Mouse (Mus musculus): ENCODE data around the gene S100z. TPM values are rescaled to one million over a fixed set of nuclear protein-coding genes. Genes with fewer than 3 reads are reported as not detected.

S100z gene
- 0.60 TPM in 1 of 2 replicates, not detected in the other for polyA plus RNA-seq (2016; fragmentation: Nextera tagmentation; extraction: Ambion mirVana)

GRCm38 (mm10) chr13:95478671-95479413 is at the start of gene S100z:
TSS of gene S100z (minus strand) at chr13:95478721.
- no peak for DNase-seq (ENCODE audit: low spot score)
- Histone ChIP-seq H3K4me1 (no peaks in the 10 kb centered on the region), H3K9me3 (no peaks in the 10 kb centered on the region), H3K27me3 (replicated peaks; ENCODE audit: low read depth, poor library complexity, severe bottlenecking) (peaks cover 11% of the 10 kb centered on the region; the same call in 1 of the 2 replicates), H3K27ac (replicated peaks) (no peak within 1 kb of the TSS), H3K4me3 (no peak within 1 kb of the TSS), H3K36me3 (replicated peaks) (no peaks in the 10 kb centered on the region)
- WGBS: 89% methylated on average over 21 of the region's 21 CpGs

DNA sequence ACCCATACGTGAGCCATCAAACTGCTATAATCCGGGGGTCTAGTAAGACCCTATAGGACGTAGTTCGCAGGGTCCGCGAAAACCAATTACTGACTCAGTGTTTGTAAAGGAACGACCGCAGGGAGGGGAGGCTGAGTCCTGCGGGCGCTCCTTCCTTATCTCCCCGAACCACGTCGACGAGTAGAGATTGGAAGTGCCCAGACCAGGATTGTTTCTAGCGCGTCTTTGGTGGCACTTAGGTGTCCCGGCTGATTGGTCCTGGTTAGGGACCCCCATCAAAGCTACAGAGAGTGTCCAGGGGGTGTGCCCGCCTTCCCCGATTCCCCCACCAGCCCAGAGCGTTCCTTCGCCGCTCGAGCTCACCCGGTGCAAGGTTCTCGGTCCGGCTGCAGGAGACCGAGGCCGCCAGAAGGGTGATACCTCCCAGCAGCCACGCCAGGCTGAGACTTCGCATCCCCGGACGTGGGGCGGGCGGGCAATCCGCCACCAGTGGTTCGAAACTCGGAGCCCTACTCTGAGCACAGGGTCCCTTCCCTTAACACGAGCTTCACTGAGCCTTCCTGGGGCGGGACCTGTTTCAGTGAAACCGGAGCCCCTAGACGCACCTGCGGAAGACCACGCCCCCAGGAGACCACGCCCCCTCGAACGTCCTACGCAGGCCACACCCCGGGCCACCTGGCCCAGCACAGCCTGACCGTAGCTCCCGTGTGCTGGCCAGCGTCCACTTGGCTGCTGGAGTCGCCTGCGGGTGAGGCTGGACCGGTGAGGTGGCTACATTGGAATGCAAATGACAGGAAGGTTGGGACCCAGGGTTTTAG is 46.4 kb upstream of the S100z start, which contains the start of gene F2rl1:
Gene F2rl1, minus strand, starts transcription at position 554 of the 818 bp plus-strand sequence.
- Histone ChIP-seq H3K27ac (replicated peaks) (peak within 1 kb of the TSS; percentile 44), H3K9me3 (no peaks in the 10 kb centered on the region), H3K4me1 (peaks cover 21% of the 10 kb centered on the region), H3K27me3 (replicated peaks; ENCODE audit: low read depth, poor library complexity, severe bottlenecking) (peaks cover 63% of the 10 kb centered on the region), H3K36me3 (replicated peaks) (no peaks in the 10 kb centered on the region), H3K4me3 (peak within 1 kb of the TSS; percentile 56)
- under 1% methylated on average over 54 of the region's 54 CpGs for WGBS
- peak; percentile 71 for DNase-seq (ENCODE audit: low spot score)

DNA sequence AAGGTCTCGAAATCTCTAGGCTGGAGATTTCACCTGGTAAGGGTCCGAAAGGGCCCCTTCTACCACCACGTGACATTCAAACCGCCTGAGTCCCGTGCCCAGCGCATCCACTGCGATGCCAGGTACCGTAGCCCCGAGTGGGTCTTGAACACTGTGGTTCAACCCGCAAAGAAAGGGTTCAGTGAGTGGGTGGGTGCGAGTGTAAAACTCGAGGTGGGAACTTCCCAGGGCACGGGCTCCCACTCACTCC is 45.8 kb upstream of the S100z start:
- 1% methylated on average over 13 of the region's 13 CpGs for WGBS
- DNase-seq (ENCODE audit: low spot score): no peak
- Histone ChIP-seq H3K4me3 (peak overlapping the region; percentile 56), H3K9me3 (no peaks in the 10 kb centered on the region), H3K36me3 (replicated peaks) (no peaks in the 10 kb centered on the region), H3K27me3 (replicated peaks; ENCODE audit: low read depth, poor library complexity, severe bottlenecking) (peaks cover 63% of the 10 kb centered on the region), H3K27ac (replicated peaks) (peak overlapping the region; percentile 44; the same call in 1 of the 2 replicates), H3K4me1 (peaks cover 21% of the 10 kb centered on the region)

DNA sequence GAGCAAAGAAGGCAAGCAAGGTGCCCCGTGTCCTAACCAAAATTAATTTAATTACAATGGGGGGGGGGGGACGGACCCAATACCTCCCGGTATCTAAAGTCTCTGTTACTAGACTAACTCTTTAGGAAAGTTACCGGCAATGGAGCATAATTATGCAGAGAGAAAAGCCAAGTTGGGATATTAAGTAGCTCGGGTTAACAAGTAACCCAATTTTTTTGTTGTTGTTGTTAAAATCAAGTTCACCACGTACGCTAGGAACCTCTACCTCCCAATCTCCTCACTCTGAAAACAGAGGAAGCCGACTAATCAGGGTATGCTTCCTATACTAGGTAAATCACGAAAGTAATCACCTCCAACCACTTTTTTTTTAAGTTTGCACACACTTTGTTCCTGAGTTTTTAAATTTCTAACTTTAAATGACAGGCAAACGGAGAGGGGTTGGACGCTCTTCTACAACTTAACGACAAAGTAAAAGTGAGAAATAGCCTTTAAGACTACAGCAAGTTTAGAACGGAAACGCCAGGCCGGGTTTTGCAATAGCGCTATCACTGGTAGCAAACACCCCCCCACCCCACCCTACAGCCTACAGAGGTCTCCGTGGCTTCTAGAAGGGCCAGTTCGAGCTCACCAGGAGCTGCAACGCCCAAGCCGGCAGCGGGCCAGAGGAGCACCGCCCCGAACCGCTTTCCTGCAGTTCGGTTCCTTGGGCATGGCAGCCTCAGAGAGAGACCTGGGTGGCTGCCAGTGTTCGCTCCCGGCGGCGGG is 45.3 kb upstream of the S100z start:
- peaks cover 63% of the 10 kb centered on the region for H3K27me3 ChIP-seq (replicated peaks; ENCODE audit: low read depth, poor library complexity, severe bottlenecking)
- under 1% methylated on average over 29 of the region's 29 CpGs for WGBS
- peaks cover 21% of the 10 kb centered on the region for H3K4me1 ChIP-seq
- peak; percentile 54 for DNase-seq (ENCODE audit: low spot score)
- peak overlapping the region; percentile 44; the same call in 1 of the 2 replicates for H3K27ac ChIP-seq (replicated peaks)
- H3K4me3 ChIP-seq: peak overlapping the region; percentile 56
- no peaks in the 10 kb centered on the region for H3K36me3 ChIP-seq (replicated peaks)
- H3K9me3 ChIP-seq: no peaks in the 10 kb centered on the region

GRCm38 (mm10) chr13:95522176-95522575 is 43.7 kb upstream of the S100z start:
- H3K27me3 ChIP-seq (replicated peaks; ENCODE audit: low read depth, poor library complexity, severe bottlenecking): peaks cover 51% of the 10 kb centered on the region

GRCm38 (mm10) chr13:95521029-95521428 is 42.5 kb upstream of the S100z start:
- 89% methylated on average over 6 of the region's 6 CpGs for WGBS
- Histone ChIP-seq H3K4me1 (peaks cover 21% of the 10 kb centered on the region), H3K4me3 (no peak overlapping the region), H3K27ac (replicated peaks) (no peak overlapping the region), H3K27me3 (replicated peaks; ENCODE audit: low read depth, poor library complexity, severe bottlenecking) (peaks cover 40% of the 10 kb centered on the region), H3K36me3 (replicated peaks) (no peaks in the 10 kb centered on the region), H3K9me3 (no peaks in the 10 kb centered on the region)
- DNase-seq (ENCODE audit: low spot score): no peak

More at GRCm38 (mm10) chr13:95522176-95522575, 43.7 kb upstream of the S100z start:
- Histone ChIP-seq H3K36me3 (replicated peaks) (no peaks in the 10 kb centered on the region), H3K4me3 (no peak overlapping the region), H3K27ac (replicated peaks) (no peak overlapping the region), H3K4me1 (peaks cover 21% of the 10 kb centered on the region), H3K9me3 (no peaks in the 10 kb centered on the region)
- WGBS: 91% methylated on average over 10 of the region's 10 CpGs
- DNase-seq (ENCODE audit: low spot score): no peak

- Histone ChIP-seq H3K36me3 (replicated peaks) (no peaks in the 10 kb centered on the region), H3K27me3 (replicated peaks; ENCODE audit: low read depth, poor library complexity, severe bottlenecking) (no peaks in the 10 kb centered on the region), H3K27ac (replicated peaks) (no peak overlapping the region), H3K9me3 (no peaks in the 10 kb centered on the region), H3K4me3 (no peak overlapping the region), H3K4me1 (no peaks in the 10 kb centered on the region)
- WGBS: 89% methylated on average over 4 of the region's 4 CpGs
- DNase-seq (ENCODE audit: low spot score): no peak
These were observed 36.2 kb upstream of the S100z start for GRCm38 (mm10) chr13:95514756-95515155.

DNA sequence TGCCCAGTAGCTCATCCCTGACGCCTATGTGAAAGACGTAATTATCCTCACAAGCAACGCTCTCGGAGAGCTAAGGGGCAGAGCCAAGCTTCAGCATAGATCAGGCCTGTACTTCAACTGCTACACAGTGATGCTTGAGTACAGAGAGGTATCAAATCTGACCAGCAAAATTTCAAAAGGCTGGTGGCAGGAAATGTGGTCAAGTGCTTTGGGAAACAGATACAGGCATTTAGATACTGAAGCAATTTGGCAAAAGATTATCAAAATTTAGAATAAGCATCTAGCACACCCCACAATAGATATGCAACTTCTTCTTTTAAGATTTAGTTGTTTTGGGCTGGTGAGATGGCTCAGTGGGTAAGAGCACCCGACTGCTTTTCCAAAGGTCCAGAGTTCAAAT is 31.5 kb upstream of the S100z start:
- DNase-seq (ENCODE audit: low spot score): no peak
- Histone ChIP-seq H3K4me1 (no peaks in the 10 kb centered on the region), H3K27me3 (replicated peaks; ENCODE audit: low read depth, poor library complexity, severe bottlenecking) (no peaks in the 10 kb centered on the region), H3K9me3 (no peaks in the 10 kb centered on the region), H3K36me3 (replicated peaks) (no peaks in the 10 kb centered on the region), H3K27ac (replicated peaks) (no peak overlapping the region), H3K4me3 (no peak overlapping the region)
- 86% methylated on average over 5 of the region's 5 CpGs for WGBS

DNA sequence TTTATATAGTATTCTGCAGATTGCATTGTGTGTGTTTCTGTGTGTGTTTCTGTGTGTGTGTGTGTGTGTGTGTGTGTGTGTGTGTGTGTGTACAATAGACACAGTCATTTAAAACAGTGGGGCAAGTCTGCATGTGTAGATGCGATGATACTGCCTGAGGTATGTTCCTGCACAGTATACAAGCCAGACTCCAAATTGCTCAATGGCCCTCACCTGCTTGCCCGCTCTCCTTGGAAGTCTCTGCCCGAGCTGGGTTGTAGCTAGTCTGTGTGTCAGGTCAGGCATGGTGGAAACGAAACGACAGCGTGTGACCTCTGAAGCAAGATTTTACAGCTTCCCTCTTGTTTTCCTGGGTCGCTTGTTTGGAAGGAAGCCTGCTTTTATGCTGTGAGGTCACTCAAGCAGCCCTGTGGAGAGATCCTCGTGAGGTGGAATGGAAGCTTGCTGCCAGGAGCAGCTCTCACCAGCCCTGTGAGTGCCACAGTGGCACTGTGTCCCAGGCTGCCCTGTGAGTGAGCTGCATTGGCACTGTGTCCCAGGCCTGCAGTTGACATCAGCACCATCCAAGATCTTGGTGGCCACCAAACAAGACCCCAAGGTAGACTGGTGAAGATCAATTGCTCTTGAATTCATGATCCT is 24.9 kb upstream of the S100z start:
- no peak overlapping the region for H3K4me3 ChIP-seq
- no peaks in the 10 kb centered on the region for H3K4me1 ChIP-seq
- no peaks in the 10 kb centered on the region for H3K27me3 ChIP-seq (replicated peaks; ENCODE audit: low read depth, poor library complexity, severe bottlenecking)
- H3K36me3 ChIP-seq (replicated peaks): no peaks in the 10 kb centered on the region
- DNase-seq (ENCODE audit: low spot score): no peak
- H3K27ac ChIP-seq (replicated peaks): no peak overlapping the region
- 82% methylated on average over 8 of the region's 8 CpGs for WGBS
- no peaks in the 10 kb centered on the region for H3K9me3 ChIP-seq

GRCm38 (mm10) chr13:95496601-95497000 is 18.1 kb upstream of the S100z start:
- no peak overlapping the region for H3K27ac ChIP-seq (replicated peaks)
- DNase-seq (ENCODE audit: low spot score): no peak
- H3K27me3 ChIP-seq (replicated peaks; ENCODE audit: low read depth, poor library complexity, severe bottlenecking): no peaks in the 10 kb centered on the region
- no peak overlapping the region for H3K4me3 ChIP-seq
- H3K9me3 ChIP-seq: no peaks in the 10 kb centered on the region
- H3K36me3 ChIP-seq (replicated peaks): no peaks in the 10 kb centered on the region
- peaks cover 5% of the 10 kb centered on the region; the same call in 1 of the 2 replicates for H3K4me1 ChIP-seq
- WGBS: 92% methylated on average over 3 of the region's 3 CpGs

DNA sequence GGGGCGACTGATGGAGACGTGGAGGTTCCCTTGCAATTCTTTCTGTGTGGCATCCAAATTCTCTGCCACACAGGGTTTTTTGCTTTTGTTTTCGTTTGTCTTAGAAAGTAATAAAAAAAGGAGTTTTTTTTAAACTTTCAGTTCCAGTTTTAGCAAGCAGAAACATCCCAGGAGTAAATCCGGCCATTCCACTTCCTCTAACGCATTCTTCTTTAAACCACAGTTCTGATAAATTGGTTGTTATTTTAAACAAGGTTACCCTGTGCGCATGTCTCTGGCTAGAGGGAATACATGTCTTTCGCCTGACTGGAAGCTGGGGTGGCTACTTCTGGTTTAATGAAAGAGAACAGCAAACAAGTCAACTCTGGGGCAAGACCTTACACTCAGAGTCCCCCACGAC is 16.3 kb upstream of the S100z start:
- DNase-seq (ENCODE audit: low spot score): no peak
- 75% methylated on average over 8 of the region's 8 CpGs for WGBS
- Histone ChIP-seq H3K4me3 (no peak overlapping the region), H3K27me3 (replicated peaks; ENCODE audit: low read depth, poor library complexity, severe bottlenecking) (no peaks in the 10 kb centered on the region), H3K9me3 (no peaks in the 10 kb centered on the region), H3K4me1 (peaks cover 9% of the 10 kb centered on the region; the same call in 1 of the 2 replicates), H3K36me3 (replicated peaks) (no peaks in the 10 kb centered on the region), H3K27ac (replicated peaks) (no peak overlapping the region)

DNA sequence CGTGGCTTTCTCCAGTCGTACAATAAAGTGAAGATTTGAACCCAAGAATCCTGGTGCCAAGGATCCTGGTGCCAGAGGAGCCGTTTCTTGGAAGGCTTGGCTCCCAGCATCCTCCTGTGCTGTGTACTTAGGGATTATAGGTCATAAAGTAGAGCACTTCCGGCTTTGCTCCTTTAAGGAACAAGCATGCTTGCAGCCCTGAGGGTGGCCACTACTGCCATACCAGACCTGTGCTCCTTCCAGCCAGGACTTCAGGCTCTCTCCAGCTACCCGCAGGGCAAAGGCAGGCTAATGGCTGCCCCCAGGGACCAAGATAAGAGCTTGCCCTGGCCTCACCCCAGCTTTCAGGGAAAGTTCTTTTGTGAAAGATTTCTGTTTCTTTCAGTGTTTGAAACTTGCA is 14.8 kb upstream of the S100z start:
- Histone ChIP-seq H3K4me3 (no peak overlapping the region), H3K36me3 (replicated peaks) (no peaks in the 10 kb centered on the region), H3K4me1 (peaks cover 9% of the 10 kb centered on the region; the same call in 1 of the 2 replicates), H3K27ac (replicated peaks) (0 out of 2 replicates have a peak overlapping the region, but pooled peaks have one; percentile 2), H3K9me3 (no peaks in the 10 kb centered on the region), H3K27me3 (replicated peaks; ENCODE audit: low read depth, poor library complexity, severe bottlenecking) (no peaks in the 10 kb centered on the region)
- WGBS: 68% methylated on average over 5 of the region's 5 CpGs
- DNase-seq (ENCODE audit: low spot score): no peak
